Mouse (Mus musculus): Measurements from ENCODE around the gene Ttc28. TPM values are rescaled to one million over a fixed set of nuclear protein-coding genes. Genes with fewer than 3 reads are reported as not detected.

Gene Ttc28
- polyA plus RNA-seq, 1 experiment from 2014 or later = 4.2 TPM

GRCm38 (mm10) chr5:110967483-110968055 lies 88.0 kb downstream of the Ttc28 start:
- no peaks in the 10 kb centered on the region for H3K9me3 ChIP-seq (ENCODE audit: control insufficient read depth, low read length)

GRCm38 (mm10) chr5:110968566-110968965 lies 89.0 kb downstream of the Ttc28 start:
- ATAC-seq = no peak
- Histone ChIP-seq H3K27ac (ENCODE audit: low read length) (no peak overlapping the region), H3K4me1 (ENCODE audit: control insufficient read depth, insufficient read depth, low read length) (no peaks in the 10 kb centered on the region), H3K4me3 (ENCODE audit: low read length) (no peak overlapping the region), H3K4me2 (ENCODE audit: low read depth, low read length) (no peak overlapping the region), H3K9ac (ENCODE audit: low read depth, low read length) (no peak overlapping the region), H3K36me3 (ENCODE audit: control insufficient read depth, insufficient read depth, low read length) (no peaks in the 10 kb centered on the region), H3K9me3 (ENCODE audit: control insufficient read depth, low read length) (no peaks in the 10 kb centered on the region), H3K27me3 (replicated peaks; ENCODE audit: control insufficient read depth, insufficient read depth, low read length) (no peaks in the 10 kb centered on the region)
- 57% methylated on average over 1 of the region's 1 CpGs for WGBS

More at GRCm38 (mm10) chr5:110967483-110968055, 88.0 kb downstream of the Ttc28 start:
- Histone ChIP-seq H3K36me3 (ENCODE audit: control insufficient read depth, insufficient read depth, low read length) (no peaks in the 10 kb centered on the region), H3K4me3 (ENCODE audit: low read length) (no peak overlapping the region), H3K4me1 (ENCODE audit: control insufficient read depth, insufficient read depth, low read length) (no peaks in the 10 kb centered on the region), H3K27ac (ENCODE audit: low read length) (no peak overlapping the region), H3K9ac (ENCODE audit: low read depth, low read length) (no peak overlapping the region), H3K27me3 (replicated peaks; ENCODE audit: control insufficient read depth, insufficient read depth, low read length) (no peaks in the 10 kb centered on the region), H3K4me2 (ENCODE audit: low read depth, low read length) (no peak overlapping the region)
- 81% methylated on average over 11 of the region's 11 CpGs for WGBS
- no peak for ATAC-seq

- no peaks in the 10 kb centered on the region for H3K4me1 ChIP-seq (ENCODE audit: control insufficient read depth, insufficient read depth, low read length)
- no peak overlapping the region for H3K9ac ChIP-seq (ENCODE audit: low read depth, low read length)
- H3K27ac ChIP-seq (ENCODE audit: low read length) = no peak overlapping the region
- WGBS = 78% methylated on average over 9 of the region's 9 CpGs
- H3K4me3 ChIP-seq (ENCODE audit: low read length) = no peak overlapping the region
- no peaks in the 10 kb centered on the region for H3K36me3 ChIP-seq (ENCODE audit: control insufficient read depth, insufficient read depth, low read length)
- H3K4me2 ChIP-seq (ENCODE audit: low read depth, low read length) = no peak overlapping the region
- ATAC-seq = no peak
- H3K9me3 ChIP-seq (ENCODE audit: control insufficient read depth, low read length) = no peaks in the 10 kb centered on the region
- H3K27me3 ChIP-seq (replicated peaks; ENCODE audit: control insufficient read depth, insufficient read depth, low read length) = no peaks in the 10 kb centered on the region
Observed at GRCm38 (mm10) chr5:110970162-110970780, 90.7 kb downstream of the Ttc28 start.

- H3K36me3 ChIP-seq (ENCODE audit: control insufficient read depth, insufficient read depth, low read length) = no peaks in the 10 kb centered on the region
- H3K4me3 ChIP-seq (ENCODE audit: low read length) = no peak overlapping the region
- H3K27me3 ChIP-seq (replicated peaks; ENCODE audit: control insufficient read depth, insufficient read depth, low read length) = no peaks in the 10 kb centered on the region
- no peak overlapping the region for H3K9ac ChIP-seq (ENCODE audit: low read depth, low read length)
- H3K9me3 ChIP-seq (ENCODE audit: control insufficient read depth, low read length) = no peaks in the 10 kb centered on the region
- no peak for ATAC-seq
- no peak overlapping the region for H3K4me2 ChIP-seq (ENCODE audit: low read depth, low read length)
- H3K4me1 ChIP-seq (ENCODE audit: control insufficient read depth, insufficient read depth, low read length) = peaks cover 5% of the 10 kb centered on the region; the same call in 1 of the 2 replicates
- H3K27ac ChIP-seq (ENCODE audit: low read length) = no peak overlapping the region
- WGBS = 86% methylated on average over 7 of the region's 7 CpGs
Observed at GRCm38 (mm10) chr5:110976721-110977120, 97.1 kb downstream of the Ttc28 start.

- H3K27ac ChIP-seq (ENCODE audit: low read length) = no peak overlapping the region
- H3K36me3 ChIP-seq (ENCODE audit: control insufficient read depth, insufficient read depth, low read length) = no peaks in the 10 kb centered on the region
- no peaks in the 10 kb centered on the region for H3K27me3 ChIP-seq (replicated peaks; ENCODE audit: control insufficient read depth, insufficient read depth, low read length)
- H3K4me2 ChIP-seq (ENCODE audit: low read depth, low read length) = no peak overlapping the region
- no peak overlapping the region for H3K4me3 ChIP-seq (ENCODE audit: low read length)
- H3K4me1 ChIP-seq (ENCODE audit: control insufficient read depth, insufficient read depth, low read length) = peaks cover 5% of the 10 kb centered on the region; the same call in 1 of the 2 replicates
- H3K9me3 ChIP-seq (ENCODE audit: control insufficient read depth, low read length) = no peaks in the 10 kb centered on the region
- no peak overlapping the region for H3K9ac ChIP-seq (ENCODE audit: low read depth, low read length)
- ATAC-seq = no peak
- 86% methylated on average over 4 of the region's 4 CpGs for WGBS
Observed at GRCm38 (mm10) chr5:110977796-110978195, 98.2 kb downstream of the Ttc28 start.

- peak overlapping the region; percentile 82 for H3K9ac ChIP-seq (ENCODE audit: low read depth, low read length)
- H3K27me3 ChIP-seq (replicated peaks; ENCODE audit: control insufficient read depth, insufficient read depth, low read length) = no peaks in the 10 kb centered on the region
- H3K27ac ChIP-seq (ENCODE audit: low read length) = peak overlapping the region; percentile 91
- no peaks in the 10 kb centered on the region for H3K9me3 ChIP-seq (ENCODE audit: control insufficient read depth, low read length)
- no peaks in the 10 kb centered on the region for H3K36me3 ChIP-seq (ENCODE audit: control insufficient read depth, insufficient read depth, low read length)
- H3K4me1 ChIP-seq (ENCODE audit: control insufficient read depth, insufficient read depth, low read length) = peaks cover 5% of the 10 kb centered on the region; the same call in 1 of the 2 replicates
- ATAC-seq = peak; percentile 83
- WGBS = under 1% methylated on average over 9 of the region's 9 CpGs
- H3K4me3 ChIP-seq (ENCODE audit: low read length) = peak overlapping the region; percentile 75
- H3K4me2 ChIP-seq (ENCODE audit: low read depth, low read length) = peak overlapping the region; percentile 95
Observed at GRCm38 (mm10) chr5:110978461-110978860, 98.9 kb downstream of the Ttc28 start.

GRCm38 (mm10) chr5:110979011-110979860 lies 99.6 kb downstream of the Ttc28 start:
- H3K9me3 ChIP-seq (ENCODE audit: control insufficient read depth, low read length) = no peaks in the 10 kb centered on the region
- peak overlapping the region; percentile 95 for H3K4me2 ChIP-seq (ENCODE audit: low read depth, low read length)
- H3K4me1 ChIP-seq (ENCODE audit: control insufficient read depth, insufficient read depth, low read length) = peaks cover 5% of the 10 kb centered on the region; the same call in 1 of the 2 replicates
- peak overlapping the region; percentile 91 for H3K27ac ChIP-seq (ENCODE audit: low read length)
- peak overlapping the region; percentile 82 for H3K9ac ChIP-seq (ENCODE audit: low read depth, low read length)
- no peaks in the 10 kb centered on the region for H3K36me3 ChIP-seq (ENCODE audit: control insufficient read depth, insufficient read depth, low read length)
- WGBS = under 1% methylated on average over 102 of the region's 104 CpGs
- no peaks in the 10 kb centered on the region for H3K27me3 ChIP-seq (replicated peaks; ENCODE audit: control insufficient read depth, insufficient read depth, low read length)
- peak overlapping the region; percentile 75 for H3K4me3 ChIP-seq (ENCODE audit: low read length)
- peak; percentile 72 for ATAC-seq

GRCm38 (mm10) chr5:110979861-110980346 lies 100.3 kb downstream of the Ttc28 start:
- H3K4me1 ChIP-seq (ENCODE audit: control insufficient read depth, insufficient read depth, low read length) = peaks cover 5% of the 10 kb centered on the region; the same call in 1 of the 2 replicates
- under 1% methylated on average over 14 of the region's 14 CpGs for WGBS
- H3K27me3 ChIP-seq (replicated peaks; ENCODE audit: control insufficient read depth, insufficient read depth, low read length) = no peaks in the 10 kb centered on the region
- H3K9me3 ChIP-seq (ENCODE audit: control insufficient read depth, low read length) = no peaks in the 10 kb centered on the region
- peak overlapping the region; percentile 91 for H3K27ac ChIP-seq (ENCODE audit: low read length)
- ATAC-seq = peak; percentile 72
- peak overlapping the region; percentile 82 for H3K9ac ChIP-seq (ENCODE audit: low read depth, low read length)
- peak overlapping the region; percentile 95 for H3K4me2 ChIP-seq (ENCODE audit: low read depth, low read length)
- H3K4me3 ChIP-seq (ENCODE audit: low read length) = peak overlapping the region; percentile 75
- no peaks in the 10 kb centered on the region for H3K36me3 ChIP-seq (ENCODE audit: control insufficient read depth, insufficient read depth, low read length)

- no peak overlapping the region for H3K27ac ChIP-seq (ENCODE audit: low read length)
- no peaks in the 10 kb centered on the region for H3K36me3 ChIP-seq (ENCODE audit: control insufficient read depth, insufficient read depth, low read length)
- WGBS = 49% methylated on average over 5 of the region's 5 CpGs
- H3K27me3 ChIP-seq (replicated peaks; ENCODE audit: control insufficient read depth, insufficient read depth, low read length) = no peaks in the 10 kb centered on the region
- H3K4me1 ChIP-seq (ENCODE audit: control insufficient read depth, insufficient read depth, low read length) = peaks cover 5% of the 10 kb centered on the region; the same call in 1 of the 2 replicates
- peak overlapping the region; percentile 95 for H3K4me2 ChIP-seq (ENCODE audit: low read depth, low read length)
- H3K9ac ChIP-seq (ENCODE audit: low read depth, low read length) = no peak overlapping the region
- ATAC-seq = no peak
- peak overlapping the region; percentile 75; the same call in 1 of the 2 replicates for H3K4me3 ChIP-seq (ENCODE audit: low read length)
- H3K9me3 ChIP-seq (ENCODE audit: control insufficient read depth, low read length) = no peaks in the 10 kb centered on the region
Observed at GRCm38 (mm10) chr5:110980576-110980975, 101.0 kb downstream of the Ttc28 start.
